Mouse (Mus musculus) lung, embryonic 15.5 days (tissue): ENCODE data around the gene Trim14. TPM values are rescaled to one million over a fixed set of nuclear protein-coding genes. Genes with fewer than 3 reads are reported as not detected.

Experiments used
- ATAC-seq: fragments of 200-750 bp; cut with Nextera tagmentation; 2 replicates; pipeline ENCODE4 v1.8.0; 2017; ENCODE audit warnings: moderate number of reproducible peaks, borderline replicate concordance; ENCODE audit not compliant: low FRiP score, low TSS enrichment; ENCODE audit errors: extremely low read depth
- H3K27ac ChIP-seq: fragments of 300-500 bp; sonication (generic); 2 replicates; pipeline ENCODE4 v1.5.1; 2015; ENCODE audit warnings: moderate library complexity, mild to moderate bottlenecking, inconsistent platforms
- H3K27me3 ChIP-seq: fragments of 300-500 bp; sonication (generic); 2 replicates; pipeline ENCODE4 v1.6.1; 2015; ENCODE audit warnings: inconsistent platforms
- H3K36me3 ChIP-seq: fragments of 300-500 bp; sonication (generic); 2 replicates; pipeline ENCODE4 v1.6.1; 2015; ENCODE audit warnings: inconsistent platforms
- H3K4me1 ChIP-seq: fragments of 300-500 bp; sonication (generic); 2 replicates; pipeline ENCODE4 v1.6.1; 2015; ENCODE audit warnings: inconsistent platforms
- H3K4me2 ChIP-seq: fragments of 300-500 bp; sonication (generic); 2 replicates; pipeline ENCODE4 v1.6.1; 2015; ENCODE audit warnings: inconsistent platforms, mild to moderate bottlenecking, moderate library complexity
- H3K4me3 ChIP-seq: fragments of 300-500 bp; sonication (generic); 2 replicates; pipeline ENCODE4 v1.5.1; 2015; ENCODE audit warnings: mild to moderate bottlenecking, inconsistent platforms
- H3K9ac ChIP-seq: fragments of 300-500 bp; sonication (generic); 2 replicates; pipeline ENCODE4 v1.6.1; 2015; ENCODE audit warnings: inconsistent platforms
- H3K9me3 ChIP-seq: fragments of 300-500 bp; sonication (generic); 2 replicates; pipeline ENCODE4 v1.6.1; 2016; ENCODE audit warnings: inconsistent platforms
- WGBS: fragments of 180-500 bp; shearing (Covaris S2); methylation state at CpG from one replicate; pipeline ENCODE4 v1.1.7; 2015; 5-methylcytosine and 5-hydroxymethylcytosine counted together
- polyA plus RNA-seq: library from polyadenylated mRNA; unstranded; fragments of >200 nt; fragmentation: Nextera tagmentation; extraction: Ambion mirVana; gene quantifications from 2 replicates; pipeline ENCODE4 v1.2.1, GENCODE M21; 2015

The Trim14 gene
- polyA plus RNA-seq, 1 experiment from 2014 or later = 2.7 TPM

DNA sequence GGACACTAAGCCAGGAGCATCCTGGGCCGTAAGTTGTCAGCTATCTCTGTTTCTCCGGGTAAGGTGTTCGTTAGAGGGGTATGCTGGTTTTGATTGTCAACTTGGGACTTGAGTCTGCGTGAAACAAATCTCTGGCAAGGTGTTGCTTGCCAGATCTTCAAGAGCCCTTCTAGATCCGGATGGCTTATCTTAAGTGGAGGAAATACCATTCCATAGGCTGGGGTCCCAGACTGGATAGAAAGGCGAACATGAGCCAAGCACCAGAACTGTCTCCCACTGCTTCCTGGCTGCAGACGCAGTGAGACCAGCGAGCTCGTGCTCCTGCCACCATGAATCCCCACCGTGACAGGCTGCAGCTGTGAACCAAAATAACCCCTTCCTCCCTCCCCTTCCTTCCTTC is 14.5 kb downstream of the Trim14 start:
- 50% methylated on average over 10 of the region's 10 CpGs for whole genome bisulfite sequencing
- no peak overlapping the region for H3K9ac ChIP-seq
- H3K9me3 ChIP-seq = no peaks in the 10 kb centered on the region
- peak; percentile 52; the same call in 1 of the 2 replicates for ATAC-seq
- no peak overlapping the region for H3K4me2 ChIP-seq
- H3K4me3 ChIP-seq = no peak overlapping the region
- no peaks in the 10 kb centered on the region for H3K27me3 ChIP-seq
- peak overlapping the region; percentile 35; the same call in 1 of the 2 replicates for H3K27ac ChIP-seq
- H3K36me3 ChIP-seq = no peaks in the 10 kb centered on the region
- no peaks in the 10 kb centered on the region for H3K4me1 ChIP-seq

DNA sequence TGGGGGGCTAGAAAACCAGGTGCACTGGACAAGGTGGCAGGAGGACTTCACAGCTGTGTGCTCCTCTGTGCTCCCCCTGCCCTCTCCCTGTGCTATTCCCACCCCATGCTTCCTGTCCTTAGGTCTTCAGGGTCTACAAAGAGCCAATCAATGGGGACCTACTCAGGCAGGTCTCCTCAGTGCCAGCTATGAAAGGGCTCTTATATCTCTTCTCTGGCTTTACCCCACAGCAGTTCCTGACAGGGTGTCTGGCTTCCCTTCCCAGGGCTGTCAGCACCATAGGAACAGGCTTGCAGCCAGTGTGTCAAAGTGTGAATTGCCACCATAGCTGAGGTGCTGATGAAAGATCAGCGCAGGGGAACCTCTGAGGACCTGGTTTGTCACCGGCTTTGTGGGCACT is 15.4 kb downstream of the Trim14 start:
- no peaks in the 10 kb centered on the region for H3K4me1 ChIP-seq
- no peak overlapping the region for H3K27ac ChIP-seq
- 54% methylated on average over 2 of the region's 2 CpGs for WGBS
- H3K9me3 ChIP-seq = no peaks in the 10 kb centered on the region
- H3K4me2 ChIP-seq = no peak overlapping the region
- H3K27me3 ChIP-seq = no peaks in the 10 kb centered on the region
- H3K36me3 ChIP-seq = no peaks in the 10 kb centered on the region
- H3K9ac ChIP-seq = no peak overlapping the region
- no peak overlapping the region for H3K4me3 ChIP-seq
- 0 out of 2 replicates have a peak, but pooled peaks have one; percentile 16 for ATAC-seq

DNA sequence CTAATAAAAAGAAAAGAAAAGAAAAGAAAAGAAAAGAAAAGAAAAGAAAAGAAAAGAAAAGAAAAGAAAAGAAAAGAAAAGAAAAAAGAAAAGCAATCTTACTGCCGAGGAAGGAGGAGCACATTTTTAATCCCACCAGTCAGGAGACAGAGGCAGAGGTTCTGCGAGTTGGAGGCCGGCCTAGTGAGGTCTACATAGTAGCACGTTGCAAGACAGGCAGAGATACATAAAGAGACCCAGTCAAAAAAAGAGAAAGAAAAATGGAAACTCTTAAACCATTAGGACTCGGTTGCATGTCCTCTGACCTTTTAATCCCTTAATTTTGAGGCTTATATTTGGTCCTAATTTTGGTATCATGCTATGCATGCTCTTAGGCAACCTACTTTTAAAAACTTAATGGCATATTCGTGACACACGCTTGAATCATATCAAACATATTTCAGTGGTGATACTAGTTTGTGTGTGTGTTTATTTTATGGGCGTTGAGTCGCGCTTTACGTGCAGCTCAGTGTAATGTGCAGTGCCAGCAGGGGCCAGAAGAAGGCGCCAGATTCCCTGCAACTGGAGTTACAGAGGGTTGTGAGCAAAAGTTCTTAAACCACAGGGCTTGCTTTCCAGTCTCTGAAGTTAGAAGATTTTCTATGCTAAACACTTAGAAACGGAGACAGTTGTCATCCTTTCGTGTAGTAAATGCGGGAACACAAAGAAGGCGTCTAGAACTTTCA is 28.0 kb downstream of the Trim14 start:
- no peak overlapping the region for H3K9ac ChIP-seq
- peak overlapping the region; percentile 58; the same call in 1 of the 2 replicates for H3K27ac ChIP-seq
- peaks cover 9% of the 10 kb centered on the region; the same call in 1 of the 2 replicates for H3K36me3 ChIP-seq
- ATAC-seq = peak; percentile 48; the same call in 1 of the 2 replicates
- peaks cover 6% of the 10 kb centered on the region for H3K4me1 ChIP-seq
- WGBS = 7% methylated on average over 16 of the region's 16 CpGs
- peak overlapping the region; percentile 57 for H3K4me3 ChIP-seq
- peak overlapping the region; percentile 95 for H3K4me2 ChIP-seq
- H3K9me3 ChIP-seq = no peaks in the 10 kb centered on the region
- H3K27me3 ChIP-seq = peaks cover 13% of the 10 kb centered on the region

DNA sequence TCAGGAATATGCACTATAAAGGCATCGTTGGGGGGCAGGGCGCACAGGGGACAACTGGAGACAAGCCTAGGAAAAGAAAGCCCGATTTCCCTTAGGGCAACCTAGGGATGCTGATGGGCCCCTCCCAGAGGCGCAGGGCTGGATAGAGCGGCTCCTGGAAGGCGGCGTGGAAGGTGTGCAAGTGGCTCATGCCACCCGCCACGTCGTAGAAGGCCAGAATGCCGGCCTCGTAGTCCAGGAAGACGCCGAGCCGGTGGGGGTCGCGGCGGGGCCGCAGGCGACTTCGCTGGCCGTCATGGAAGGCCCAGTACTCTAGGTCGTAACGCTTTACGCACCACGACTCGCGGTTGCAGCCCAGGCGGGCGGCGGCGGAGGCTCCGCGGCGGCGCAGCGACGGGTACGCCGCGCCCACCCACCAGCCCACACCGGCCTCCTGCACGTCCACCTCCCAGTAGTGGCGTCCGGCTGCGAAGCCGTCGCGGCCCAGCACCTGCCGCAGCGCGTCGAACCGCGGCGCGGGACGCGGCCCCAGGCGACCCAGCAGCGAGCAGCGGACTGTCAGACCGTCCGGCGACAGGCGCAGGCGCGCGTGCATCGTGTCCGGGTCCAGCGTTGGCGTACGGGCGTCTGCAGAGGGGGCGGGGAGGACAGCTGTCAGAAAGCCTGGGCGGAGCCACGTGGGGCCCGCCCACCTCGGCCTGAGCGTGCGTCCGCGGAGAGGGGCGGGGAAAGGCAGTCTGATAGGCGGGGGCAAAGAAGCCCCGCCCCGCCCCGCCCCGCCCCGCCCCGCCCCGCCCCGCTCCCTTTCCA is 28.9 kb downstream of the Trim14 start:
- H3K9me3 ChIP-seq = no peaks in the 10 kb centered on the region
- ATAC-seq = peak; percentile 97
- peak overlapping the region; percentile 57 for H3K4me3 ChIP-seq
- H3K27me3 ChIP-seq = peaks cover 13% of the 10 kb centered on the region
- peak overlapping the region; percentile 41 for H3K9ac ChIP-seq
- peaks cover 16% of the 10 kb centered on the region; the same call in 1 of the 2 replicates for H3K36me3 ChIP-seq
- peaks cover 6% of the 10 kb centered on the region for H3K4me1 ChIP-seq
- H3K27ac ChIP-seq = 0 out of 2 replicates have a peak overlapping the region, but pooled peaks have one; percentile 58
- WGBS = under 1% methylated on average over 89 of the region's 94 CpGs
- H3K4me2 ChIP-seq = peak overlapping the region; percentile 95

DNA sequence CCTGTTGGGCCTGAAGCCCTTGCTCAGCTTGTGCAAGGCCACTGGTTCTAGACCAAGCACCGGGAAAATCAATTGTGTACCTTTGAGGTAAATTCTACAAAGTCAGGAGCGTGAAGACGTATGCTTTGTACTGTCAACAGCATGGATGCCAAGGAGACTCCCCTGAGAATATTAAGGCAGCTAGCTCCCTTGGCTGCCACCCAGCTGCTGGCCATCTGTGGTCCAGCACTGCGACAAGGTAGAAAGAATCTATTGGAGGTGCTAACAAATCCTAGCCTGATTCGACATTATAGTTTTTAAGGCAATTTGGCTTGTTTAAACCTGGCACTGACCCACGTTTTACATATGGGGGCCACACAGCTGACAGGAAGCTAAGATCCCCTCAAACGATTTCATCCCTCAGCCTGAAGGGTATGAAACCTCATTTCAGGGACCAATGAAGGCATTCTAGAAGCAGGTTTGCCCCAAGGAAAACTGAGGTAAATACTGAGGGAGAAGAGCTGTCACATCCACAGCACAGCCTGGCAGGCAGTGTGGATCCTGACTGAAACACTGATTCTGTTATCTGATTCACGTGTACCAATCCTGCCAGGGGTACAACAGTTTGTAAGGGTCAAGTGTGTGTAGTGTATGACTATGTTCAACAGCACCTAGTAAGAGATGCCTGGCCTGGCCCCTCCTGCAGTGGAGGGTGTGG is 30.4 kb downstream of the Trim14 start:
- Histone ChIP-seq H3K27ac (no peak overlapping the region), H3K4me2 (no peak overlapping the region), H3K4me3 (no peak overlapping the region), H3K4me1 (peaks cover 6% of the 10 kb centered on the region), H3K9me3 (no peaks in the 10 kb centered on the region), H3K27me3 (peaks cover 13% of the 10 kb centered on the region), H3K36me3 (peaks cover 29% of the 10 kb centered on the region), H3K9ac (no peak overlapping the region)
- ATAC-seq = no peak
- 63% methylated on average over 8 of the region's 8 CpGs for WGBS

DNA sequence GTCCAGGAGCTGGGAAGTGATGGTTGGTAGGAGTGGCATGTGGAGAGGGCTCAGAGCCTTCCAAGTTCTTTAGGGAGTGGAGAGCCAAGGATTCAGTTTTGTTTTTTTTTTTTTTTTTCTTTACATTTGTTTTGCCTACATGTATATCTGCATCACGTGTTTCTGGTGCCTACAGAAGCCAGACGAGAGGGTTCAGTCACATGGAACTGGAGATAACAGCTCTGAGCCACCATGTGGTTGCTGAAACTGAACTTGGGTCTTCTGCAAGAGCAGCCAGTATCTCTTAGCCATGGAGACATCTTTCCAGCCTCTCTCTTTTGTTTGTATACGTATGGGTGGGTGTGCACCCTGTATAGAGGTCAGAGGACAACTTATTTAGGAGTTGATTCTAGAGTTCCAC is 32.1 kb downstream of the Trim14 start:
- 74% methylated on average over 3 of the region's 3 CpGs for WGBS
- Histone ChIP-seq H3K4me2 (no peak overlapping the region), H3K4me3 (no peak overlapping the region), H3K27me3 (peaks cover 13% of the 10 kb centered on the region), H3K9me3 (no peaks in the 10 kb centered on the region), H3K9ac (no peak overlapping the region), H3K27ac (no peak overlapping the region), H3K36me3 (peaks cover 42% of the 10 kb centered on the region), H3K4me1 (peaks cover 6% of the 10 kb centered on the region)
- no peak for ATAC-seq

GRCm38 (mm10) chr4:46502606-46503502 is 33.1 kb downstream of the Trim14 start:
- Histone ChIP-seq H3K4me2 (no peak overlapping the region), H3K4me1 (peaks cover 6% of the 10 kb centered on the region), H3K9me3 (no peaks in the 10 kb centered on the region), H3K36me3 (peaks cover 42% of the 10 kb centered on the region), H3K4me3 (no peak overlapping the region), H3K27me3 (peaks cover 13% of the 10 kb centered on the region), H3K27ac (no peak overlapping the region), H3K9ac (no peak overlapping the region)
- no peak for ATAC-seq
- WGBS = 65% methylated on average over 16 of the region's 16 CpGs

GRCm38 (mm10) chr4:46498976-46499375 is 37.0 kb downstream of the Trim14 start:
- H3K36me3 ChIP-seq = peaks cover 60% of the 10 kb centered on the region
- no peak overlapping the region for H3K9ac ChIP-seq
- no peak for ATAC-seq

DNA sequence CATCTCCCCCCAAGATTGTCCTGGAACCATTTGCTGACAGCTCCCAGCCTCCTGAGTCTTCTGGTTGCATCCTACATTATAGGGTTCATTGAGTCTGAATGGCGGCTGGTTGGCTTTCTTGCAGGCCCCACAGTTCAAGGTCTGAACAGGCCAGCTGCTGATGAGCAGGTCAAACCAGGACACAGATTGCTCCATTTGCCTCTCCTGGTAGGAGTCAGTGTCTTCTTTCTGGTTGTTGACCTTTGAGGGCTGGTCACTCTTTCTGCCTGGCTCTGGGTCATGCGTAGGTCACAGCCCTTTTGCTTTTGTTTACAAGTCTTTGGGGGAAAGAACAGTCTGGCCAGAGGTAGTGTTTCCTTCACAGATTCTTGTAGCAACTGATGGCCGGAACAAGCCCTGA is 37.4 kb downstream of the Trim14 start:
- Histone ChIP-seq H3K27me3 (no peaks in the 10 kb centered on the region), H3K4me2 (no peak overlapping the region), H3K4me1 (no peaks in the 10 kb centered on the region), H3K27ac (no peak overlapping the region), H3K4me3 (no peak overlapping the region), H3K9me3 (no peaks in the 10 kb centered on the region), H3K9ac (no peak overlapping the region), H3K36me3 (peaks cover 62% of the 10 kb centered on the region)
- ATAC-seq = no peak
- WGBS = 67% methylated on average over 3 of the region's 3 CpGs

More at GRCm38 (mm10) chr4:46498976-46499375, 37.0 kb downstream of the Trim14 start:
- Histone ChIP-seq H3K27me3 (no peaks in the 10 kb centered on the region), H3K27ac (no peak overlapping the region), H3K4me2 (no peak overlapping the region), H3K4me1 (no peaks in the 10 kb centered on the region), H3K4me3 (no peak overlapping the region), H3K9me3 (no peaks in the 10 kb centered on the region)
- 10% methylated on average over 4 of the region's 4 CpGs for WGBS

DNA sequence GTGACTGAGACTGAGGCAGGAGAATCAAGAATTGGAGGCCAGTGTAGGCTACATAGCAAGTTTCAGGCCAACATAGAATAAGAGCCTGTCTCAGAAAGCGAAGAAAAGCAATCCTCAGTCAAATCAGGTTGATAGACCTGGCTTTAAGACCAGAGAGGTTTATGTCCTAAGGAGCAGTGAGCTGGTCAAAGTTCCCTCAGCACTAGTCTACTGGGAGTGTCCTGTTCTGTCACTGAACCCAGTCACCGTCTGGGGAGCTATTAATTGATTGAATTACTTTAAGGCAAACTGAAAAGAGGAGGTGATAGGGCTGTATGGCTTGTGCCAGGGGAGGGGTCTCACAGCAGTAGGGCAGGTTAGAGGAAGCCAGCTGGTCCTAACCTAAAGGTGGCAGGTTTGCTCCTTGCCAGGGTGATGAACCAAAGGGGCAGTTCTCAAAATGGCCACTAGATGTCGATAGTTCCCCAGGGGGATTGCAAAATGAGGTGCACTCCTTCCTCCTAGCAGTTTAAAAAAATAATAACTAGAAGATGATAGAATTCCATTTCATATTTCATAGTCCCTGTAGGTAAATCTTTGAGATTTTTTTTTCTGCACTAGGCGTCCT is 38.6 kb downstream of the Trim14 start:
- H3K27ac ChIP-seq = no peak overlapping the region
- H3K4me2 ChIP-seq = no peak overlapping the region
- no peaks in the 10 kb centered on the region for H3K4me1 ChIP-seq
- peaks cover 66% of the 10 kb centered on the region for H3K36me3 ChIP-seq
- 37% methylated on average over 4 of the region's 4 CpGs for WGBS
- no peaks in the 10 kb centered on the region for H3K9me3 ChIP-seq
- H3K4me3 ChIP-seq = no peak overlapping the region
- no peaks in the 10 kb centered on the region for H3K27me3 ChIP-seq
- H3K9ac ChIP-seq = no peak overlapping the region
- ATAC-seq = no peak
